Mouse (Mus musculus) frontal cortex, postnatal 36 days (tissue): ENCODE data around the gene Hdlbp.
A peak's percentile ranks its signal among the peaks of the same experiment; 100 is the strongest.

Experiments used
- DNase-seq, 2 experiments: peaks; one replicate each; pipeline ENCODE4 v3.0.0; 2022; ENCODE audit warnings: low spot score in 2 of 2

Gene Hdlbp

GRCm38 (mm10) chr1:93445111-93445821, 33.3 kb downstream of the Hdlbp start:
- DNase-seq: peak; percentile 56 to 61

DNA sequence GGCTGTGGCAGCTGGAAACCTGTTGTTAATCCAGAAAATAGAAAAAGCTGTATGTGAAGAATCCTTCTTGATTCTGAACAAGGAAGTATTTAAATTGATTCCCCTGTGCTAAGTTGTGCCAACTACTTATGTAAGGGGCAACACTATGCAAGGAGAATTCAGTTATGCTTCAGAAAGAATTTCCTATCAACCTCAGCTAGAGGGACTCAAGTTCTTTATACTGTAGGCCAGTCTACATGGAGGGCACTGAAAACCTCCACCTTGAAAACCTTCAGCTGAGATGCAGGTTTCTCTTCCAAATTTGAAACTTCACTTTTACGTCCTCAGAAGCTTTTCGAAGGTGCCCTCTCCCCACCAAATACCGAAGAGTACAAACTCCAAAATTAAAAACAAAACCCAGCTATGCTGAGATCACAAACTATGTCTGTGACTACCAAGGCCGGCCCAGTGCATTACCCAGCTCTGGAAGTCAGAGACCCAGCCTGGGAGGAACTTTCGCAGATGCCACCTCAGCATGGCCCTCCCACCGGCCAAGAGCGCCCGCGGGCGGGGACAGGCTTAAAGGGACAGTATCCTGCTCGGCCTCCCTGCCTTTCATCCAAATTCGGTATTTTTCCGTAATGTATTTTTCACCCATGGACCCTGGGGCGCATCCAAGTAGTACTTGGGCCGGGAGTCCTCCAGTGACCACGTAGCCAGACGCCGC, 34.1 kb downstream of the Hdlbp start:
- DNase-seq: peak; percentile 50 to 56

GRCm38 (mm10) chr1:93439321-93439720, 39.3 kb downstream of the Hdlbp start:
- DNase-seq: no peak

- DNase-seq: no peak
These were observed 46.5 kb downstream of the Hdlbp start for GRCm38 (mm10) chr1:93432087-93432486.

DNA sequence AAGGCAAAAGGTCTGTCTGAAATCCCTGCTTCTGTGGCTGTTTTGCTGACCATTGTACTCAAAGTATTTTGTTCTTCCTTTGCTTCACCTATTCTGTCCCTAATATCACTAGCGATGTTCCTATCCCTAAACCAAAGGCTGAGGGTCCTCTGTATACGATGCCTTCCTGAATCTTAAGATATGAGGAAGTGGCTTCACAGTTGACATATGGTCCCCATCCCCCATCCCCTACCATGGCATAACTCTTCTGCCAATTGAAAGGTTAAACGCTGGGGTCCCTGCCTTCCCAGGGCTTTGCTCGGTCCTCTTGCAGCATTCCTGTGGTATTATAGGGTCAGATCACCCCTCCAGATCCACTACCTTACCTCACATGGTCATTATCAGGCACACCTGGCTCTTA, 75.2 kb downstream of the Hdlbp start:
- DNase-seq: no peak

- no peak for DNase-seq
These were observed 77.2 kb downstream of the Hdlbp start for GRCm38 (mm10) chr1:93401191-93402052.

DNA sequence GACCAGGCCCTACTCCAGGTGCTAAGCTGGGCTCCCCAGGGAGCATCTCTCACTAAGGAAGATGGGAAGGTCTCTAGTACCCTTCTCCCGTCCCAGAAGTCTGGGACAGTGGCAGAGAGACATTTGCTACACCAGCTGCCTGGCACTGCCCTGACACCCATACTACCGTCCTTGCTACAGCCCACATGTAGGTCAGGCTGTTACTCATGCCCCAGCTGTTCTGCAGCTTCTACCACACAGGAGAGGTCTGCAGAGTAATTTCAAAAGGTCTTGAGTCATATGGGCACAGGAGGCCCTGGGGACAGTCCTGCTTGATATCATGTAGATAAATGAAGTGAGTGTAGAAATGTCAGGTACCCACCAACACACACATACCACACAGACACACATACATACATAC, 89.7 kb downstream of the Hdlbp start:
- no peak for DNase-seq

DNA sequence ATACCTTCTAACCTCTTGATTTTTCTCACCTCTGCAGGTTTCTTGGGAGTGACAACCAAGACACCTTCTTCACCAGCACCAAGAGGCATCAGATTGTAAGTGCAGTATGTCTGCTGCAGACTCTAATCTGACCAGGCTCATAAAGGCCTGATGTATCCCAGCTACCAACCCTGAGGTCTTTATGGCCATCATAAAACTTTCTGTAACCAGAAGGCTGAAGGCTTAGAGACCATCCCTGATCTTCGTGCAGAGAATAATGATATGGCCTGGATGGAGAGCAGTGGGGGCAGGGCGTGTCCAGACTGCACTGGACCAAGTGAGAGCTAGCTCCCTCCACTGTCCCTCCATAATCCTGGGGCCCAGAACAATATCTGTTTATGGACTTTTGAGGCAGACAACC, 91.4 kb downstream of the Hdlbp start:
- no peak for DNase-seq

- DNase-seq: no peak
These were observed 99.5 kb downstream of the Hdlbp start for GRCm38 (mm10) chr1:93379117-93379516.

DNA sequence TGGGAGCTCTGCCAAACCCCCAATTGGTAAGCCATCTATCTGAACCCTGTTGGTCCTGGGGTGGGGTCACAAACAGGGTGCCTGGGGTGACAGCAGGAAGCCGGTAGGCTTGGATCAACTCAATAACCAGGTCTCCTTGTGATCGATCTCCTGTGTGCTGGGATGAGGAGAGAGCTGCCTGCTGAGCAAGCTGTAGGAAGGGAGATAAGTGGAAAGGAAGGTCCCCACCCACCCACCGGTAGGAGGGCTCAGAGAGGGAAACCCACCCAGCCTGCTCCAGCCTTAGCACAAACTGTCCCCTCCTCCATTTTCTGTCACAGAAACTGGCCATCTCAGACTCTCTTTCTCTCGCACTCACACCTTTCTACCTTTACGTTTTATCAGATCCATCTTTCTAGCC, 101.3 kb downstream of the Hdlbp start:
- no peak for DNase-seq

- no peak for DNase-seq
These were observed 105.0 kb downstream of the Hdlbp start, which contains the start of gene Ano7 for GRCm38 (mm10) chr1:93373665-93374064. Gene Ano7 (plus strand): TSS chr1:93373930.

DNA sequence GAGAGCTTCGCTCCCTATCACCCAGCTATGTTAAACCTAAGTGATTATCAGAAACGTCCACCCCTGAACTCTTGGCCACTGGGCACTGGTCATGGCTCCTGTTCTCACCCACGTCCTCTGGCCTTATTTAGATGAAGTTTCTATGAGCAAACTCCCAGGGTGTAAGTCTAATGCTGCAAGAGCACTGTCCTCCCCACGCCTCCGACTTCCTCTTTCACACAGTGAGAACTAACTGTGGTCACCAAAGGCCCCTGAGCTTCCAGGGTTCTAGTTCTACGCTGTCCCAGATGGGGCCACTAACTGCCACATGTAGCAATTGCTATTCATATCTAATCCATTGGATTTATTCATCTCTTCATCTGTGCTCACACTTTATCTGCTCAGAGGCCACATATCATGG, 113.0 kb downstream of the Hdlbp start:
- DNase-seq: no peak

- DNase-seq: peak; percentile 4 to 14
These were observed 116.0 kb downstream of the Hdlbp start for GRCm38 (mm10) chr1:93362661-93363060.
